Mouse (Mus musculus) liver, embryonic 15.5 days (tissue): ENCODE results near the gene Nmrk1. TPM values are rescaled to one million over a fixed set of nuclear protein-coding genes. Genes with fewer than 3 reads are reported as not detected.

Source experiments
- ATAC-seq: fragments of 200-750 bp; cut with Nextera tagmentation; 2 replicates; pipeline ENCODE4 v1.8.0; 2017; ENCODE audit warnings: moderate number of reproducible peaks, mild to moderate bottlenecking, moderate library complexity; ENCODE audit not compliant: insufficient read depth
- H3K27ac ChIP-seq: fragments of 300-500 bp; sonication (generic); replicated peaks from 2 replicates; pipeline ENCODE4 v1.5.1; 2015; ENCODE audit warnings: mild to moderate bottlenecking, inconsistent platforms
- H3K27me3 ChIP-seq: fragments of 300-500 bp; sonication (generic); 2 replicates; pipeline ENCODE4 v1.6.1; 2015; ENCODE audit warnings: mild to moderate bottlenecking, inconsistent platforms
- H3K36me3 ChIP-seq: fragments of 300-500 bp; sonication (generic); replicated peaks from 2 replicates; pipeline ENCODE4 v1.6.1; 2015; ENCODE audit warnings: moderate library complexity, mild to moderate bottlenecking, inconsistent platforms
- H3K4me1 ChIP-seq: fragments of 300-500 bp; sonication (generic); replicated peaks from 2 replicates; pipeline ENCODE4 v1.6.1; 2015; ENCODE audit warnings: inconsistent platforms
- H3K4me2 ChIP-seq: fragments of 300-500 bp; sonication (generic); 2 replicates; pipeline ENCODE4 v1.6.1; 2015; ENCODE audit warnings: moderate library complexity, mild to moderate bottlenecking, inconsistent platforms
- H3K4me3 ChIP-seq: fragments of 300-500 bp; sonication (generic); replicated peaks from 2 replicates; pipeline ENCODE4 v1.5.1; 2015; ENCODE audit warnings: mild to moderate bottlenecking, inconsistent platforms
- H3K9ac ChIP-seq: fragments of 300-500 bp; sonication (generic); 2 replicates; pipeline ENCODE4 v1.6.1; 2015; ENCODE audit warnings: moderate library complexity, mild to moderate bottlenecking, inconsistent platforms
- H3K9me3 ChIP-seq: fragments of 300-500 bp; sonication (generic); replicated peaks from 2 replicates; pipeline ENCODE4 v1.6.1; 2016; ENCODE audit warnings: inconsistent platforms
- WGBS: fragments of 180-500 bp; shearing (Covaris S2); methylation state at CpG from one replicate; pipeline ENCODE4 v1.1.7; 2015; ENCODE audit warnings: mixed read lengths; ENCODE audit not compliant: insufficient replicate concordance; 5-methylcytosine and 5-hydroxymethylcytosine counted together
- polyA plus RNA-seq: library from polyadenylated mRNA; unstranded; fragments of >200 nt; fragmentation: Nextera tagmentation; extraction: Ambion mirVana; gene quantifications from 2 replicates; pipeline ENCODE4 v1.2.1, GENCODE M21; 2015

Nmrk1 gene
- polyA plus RNA-seq, 1 experiment from 2014 or later, result 5.5 TPM

DNA sequence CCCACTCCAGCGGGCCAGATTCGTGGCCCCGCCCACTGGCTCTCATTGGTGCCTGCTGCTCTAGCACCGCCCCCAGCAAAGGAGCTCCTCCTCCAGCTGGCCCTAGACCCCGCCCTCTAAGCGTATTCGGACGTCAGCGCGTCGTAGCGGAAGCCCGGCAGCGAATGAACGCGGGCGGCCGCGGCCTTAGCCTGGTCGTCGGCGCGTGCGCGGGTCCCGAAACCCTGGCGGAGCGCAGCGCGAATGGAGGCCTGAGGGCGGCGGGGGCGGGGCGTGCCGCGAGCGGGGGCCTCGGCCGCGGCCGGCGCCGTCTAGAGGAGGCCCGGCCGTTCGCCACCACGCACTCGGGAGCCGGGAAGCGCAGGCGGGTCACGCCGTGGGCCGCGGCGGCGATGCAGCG lies 38.9 kb downstream of the Nmrk1 start, which contains the start of gene Carnmt1:
TSS of gene Carnmt1 (plus strand) at position 157 of the 400 bp plus-strand sequence.
- Histone ChIP-seq H3K36me3 (no peaks in the 10 kb centered on the region), H3K4me1 (peaks cover 34% of the 10 kb centered on the region), H3K27me3 (no peaks in the 10 kb centered on the region), H3K9me3 (no peaks in the 10 kb centered on the region), H3K27ac (peak within 1 kb of the TSS; percentile 90), H3K4me2 (peak within 1 kb of the TSS; percentile 81), H3K4me3 (peak within 1 kb of the TSS; percentile 83), H3K9ac (peak within 1 kb of the TSS; percentile 86)
- peak; percentile 94 for ATAC-seq
- WGBS, result under 1% methylated on average over 51 of the region's 58 CpGs

DNA sequence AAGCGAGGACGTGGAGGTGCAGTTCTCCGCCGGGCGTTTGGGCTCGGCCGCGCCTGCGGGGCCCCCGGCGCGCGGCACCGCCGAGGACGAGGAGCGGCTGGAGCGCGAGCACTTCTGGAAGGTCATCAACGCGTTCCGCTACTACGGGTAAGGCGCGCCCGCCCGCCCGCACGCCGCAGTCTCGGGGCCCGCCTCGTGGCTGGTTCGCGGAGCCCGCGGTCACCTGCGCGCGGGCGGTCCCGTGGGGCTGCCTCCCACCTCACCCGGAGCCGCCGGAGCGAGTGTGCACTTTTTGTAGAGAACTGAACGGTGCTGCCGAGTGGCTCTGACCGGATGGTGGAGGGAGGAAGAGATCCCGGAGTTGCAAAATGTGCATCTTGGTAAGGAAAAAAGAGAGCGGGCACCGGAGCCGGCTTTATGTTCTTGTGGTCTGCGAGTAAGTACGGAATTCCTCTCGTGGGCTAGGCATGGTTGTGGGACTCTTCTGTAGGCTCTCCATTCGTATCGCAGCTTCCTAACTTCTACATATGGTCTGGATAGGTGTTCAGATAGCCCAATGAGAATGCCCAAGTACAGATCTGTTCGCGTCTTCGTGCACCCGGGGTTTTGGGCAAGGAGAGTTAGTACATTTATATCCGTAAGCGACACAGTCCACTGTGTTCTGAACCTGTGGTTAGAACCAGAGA lies 39.4 kb downstream of the Nmrk1 start:
- WGBS, result under 1% methylated on average over 64 of the region's 64 CpGs
- Histone ChIP-seq H3K4me3 (peak overlapping the region; percentile 83), H3K27ac (peak overlapping the region; percentile 90), H3K27me3 (no peaks in the 10 kb centered on the region), H3K36me3 (no peaks in the 10 kb centered on the region), H3K4me1 (peaks cover 34% of the 10 kb centered on the region), H3K9ac (peak overlapping the region; percentile 86), H3K4me2 (peak overlapping the region; percentile 81), H3K9me3 (no peaks in the 10 kb centered on the region)
- peak; percentile 78 for ATAC-seq

DNA sequence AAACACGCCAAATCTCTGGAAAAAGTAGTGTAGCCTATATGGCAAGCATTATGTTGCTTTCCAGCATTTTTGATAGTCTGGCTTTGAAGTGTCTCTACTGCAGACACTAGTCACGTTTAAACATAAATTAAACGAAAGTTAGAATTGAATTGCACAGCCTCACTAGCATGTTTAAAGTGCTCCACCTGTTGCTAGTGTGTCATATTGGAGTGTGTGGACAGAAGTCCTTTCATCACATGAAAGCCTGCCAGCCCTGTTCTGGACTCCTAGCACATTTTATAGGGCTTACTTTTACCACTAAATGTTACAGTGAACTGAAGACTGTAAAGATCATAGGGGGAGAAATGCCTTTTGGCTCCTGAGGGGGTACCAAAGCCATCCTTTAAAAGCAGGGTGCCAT lies 40.7 kb downstream of the Nmrk1 start:
- 55% methylated on average over 3 of the region's 3 CpGs for WGBS
- 0 out of 2 replicates have a peak overlapping the region, but pooled peaks have one; percentile 90 for H3K27ac ChIP-seq
- H3K9ac ChIP-seq, result peak overlapping the region; percentile 86
- peak overlapping the region; percentile 83 for H3K4me3 ChIP-seq
- H3K9me3 ChIP-seq, result no peaks in the 10 kb centered on the region
- ATAC-seq, result no peak
- H3K36me3 ChIP-seq, result no peaks in the 10 kb centered on the region
- no peaks in the 10 kb centered on the region for H3K27me3 ChIP-seq
- H3K4me2 ChIP-seq, result peak overlapping the region; percentile 81
- peaks cover 34% of the 10 kb centered on the region for H3K4me1 ChIP-seq

DNA sequence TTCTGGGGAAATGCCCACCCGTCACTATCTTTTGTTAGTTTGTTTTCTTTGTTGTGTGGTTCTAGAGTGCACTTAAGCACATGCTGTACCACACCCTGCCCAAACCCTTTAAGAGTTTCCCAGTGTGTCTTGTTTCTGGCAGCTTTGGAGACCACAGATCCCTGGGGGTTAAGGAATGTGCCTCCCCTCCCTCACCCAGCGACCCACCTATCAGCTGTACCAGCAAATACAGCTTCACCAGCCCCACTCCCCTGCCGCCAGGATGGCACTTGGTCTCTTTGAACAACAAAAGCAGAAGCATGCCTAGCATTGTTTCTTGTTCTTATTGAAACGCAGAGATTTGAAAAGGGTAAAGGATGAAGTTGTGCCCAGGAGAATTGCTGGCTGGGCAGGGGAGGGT lies 41.4 kb downstream of the Nmrk1 start:
- H3K36me3 ChIP-seq, result no peaks in the 10 kb centered on the region
- peaks cover 34% of the 10 kb centered on the region for H3K4me1 ChIP-seq
- H3K9ac ChIP-seq, result peak overlapping the region; percentile 86; the same call in 1 of the 2 replicates
- 58% methylated on average over 4 of the region's 4 CpGs for WGBS
- peak overlapping the region; percentile 83 for H3K4me3 ChIP-seq
- no peak overlapping the region for H3K27ac ChIP-seq
- H3K4me2 ChIP-seq, result peak overlapping the region; percentile 81
- ATAC-seq, result no peak
- no peaks in the 10 kb centered on the region for H3K27me3 ChIP-seq
- H3K9me3 ChIP-seq, result no peaks in the 10 kb centered on the region

DNA sequence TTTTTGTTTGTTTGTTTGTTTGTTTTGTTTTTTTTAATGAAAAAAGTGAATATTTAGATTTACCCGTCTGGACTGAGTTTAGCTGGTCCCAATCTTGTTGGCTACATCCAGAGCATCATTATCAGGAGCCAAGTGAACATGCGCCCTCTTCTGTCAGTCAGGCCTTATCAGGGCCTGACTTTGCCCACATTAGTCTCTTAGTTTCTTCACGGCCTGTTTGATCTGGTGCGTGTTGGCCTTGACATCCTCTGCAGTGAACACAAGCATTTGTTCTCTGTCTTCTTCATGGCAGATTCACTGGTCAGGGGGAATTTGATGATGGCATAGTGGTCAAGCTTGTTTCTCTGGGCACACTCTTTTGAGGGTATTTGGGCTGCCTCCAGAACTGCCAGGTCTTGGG lies 50.4 kb downstream of the Nmrk1 start:
- WGBS, result 16% methylated on average over 4 of the region's 4 CpGs

DNA sequence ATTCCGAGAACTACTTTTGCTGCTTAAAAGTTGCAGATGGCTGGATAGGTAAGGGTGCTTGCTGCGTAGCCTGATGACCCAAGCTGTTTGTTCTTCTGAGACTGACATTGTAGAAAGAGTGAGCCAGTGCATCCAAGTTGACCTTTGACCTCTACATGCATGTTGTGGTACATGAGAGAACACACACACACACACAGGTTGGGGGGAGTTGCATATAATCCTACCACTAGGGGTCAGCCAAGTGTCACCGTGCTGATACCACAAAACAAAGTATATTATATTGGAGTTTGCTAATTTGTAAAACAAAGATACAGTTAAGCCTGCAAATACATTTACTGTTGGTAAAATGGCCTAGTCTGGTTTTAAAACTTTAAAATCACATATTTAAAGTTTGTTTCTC lies 55.8 kb downstream of the Nmrk1 start:
- 60% methylated on average over 3 of the region's 3 CpGs for WGBS
- H3K4me2 ChIP-seq, result no peak overlapping the region
- ATAC-seq, result no peak
- H3K4me1 ChIP-seq, result peaks cover 20% of the 10 kb centered on the region
- H3K36me3 ChIP-seq, result no peaks in the 10 kb centered on the region; the same call in 1 of the 2 replicates
- H3K9ac ChIP-seq, result no peak overlapping the region
- no peaks in the 10 kb centered on the region for H3K9me3 ChIP-seq
- H3K27me3 ChIP-seq, result no peaks in the 10 kb centered on the region
- H3K4me3 ChIP-seq, result no peak overlapping the region
- H3K27ac ChIP-seq, result no peak overlapping the region

More for the DNA sequence above, 50.4 kb downstream of the Nmrk1 start:
- peak overlapping the region; percentile 72 for H3K27ac ChIP-seq
- peaks cover 14% of the 10 kb centered on the region for H3K4me1 ChIP-seq
- H3K36me3 ChIP-seq, result peaks cover 28% of the 10 kb centered on the region
- no peaks in the 10 kb centered on the region for H3K9me3 ChIP-seq
- no peaks in the 10 kb centered on the region for H3K27me3 ChIP-seq
- no peak overlapping the region for H3K4me2 ChIP-seq
- H3K4me3 ChIP-seq, result no peak overlapping the region
- H3K9ac ChIP-seq, result no peak overlapping the region
- ATAC-seq, result peak; percentile 82

DNA sequence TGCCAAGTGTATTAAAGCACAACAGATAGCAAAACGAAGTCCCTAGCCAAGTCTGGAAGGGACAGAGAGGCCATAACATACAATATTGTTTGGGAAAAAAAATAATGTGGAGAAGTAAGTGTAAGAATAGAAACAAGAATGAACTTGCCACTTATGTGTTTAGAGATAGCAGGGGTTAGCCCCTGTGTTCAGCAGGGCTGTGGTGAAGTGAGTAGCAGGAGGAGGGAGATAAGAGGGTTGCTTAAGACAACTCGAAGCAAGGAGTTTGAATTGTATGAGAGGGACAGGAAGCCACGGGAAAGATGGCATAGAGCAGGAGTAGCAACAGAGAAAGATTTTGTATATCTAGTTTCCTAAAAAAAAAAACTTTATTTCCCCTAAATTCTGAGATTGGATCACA lies 60.4 kb downstream of the Nmrk1 start:
- Histone ChIP-seq H3K9me3 (no peaks in the 10 kb centered on the region), H3K27me3 (no peaks in the 10 kb centered on the region), H3K9ac (peak overlapping the region; percentile 12; the same call in 1 of the 2 replicates), H3K36me3 (peaks cover 6% of the 10 kb centered on the region), H3K4me2 (peak overlapping the region; percentile 51), H3K4me1 (peaks cover 55% of the 10 kb centered on the region), H3K27ac (peak overlapping the region; percentile 89), H3K4me3 (no peak overlapping the region)
- 11% methylated on average over 3 of the region's 3 CpGs for WGBS
- ATAC-seq, result peak; percentile 91

DNA sequence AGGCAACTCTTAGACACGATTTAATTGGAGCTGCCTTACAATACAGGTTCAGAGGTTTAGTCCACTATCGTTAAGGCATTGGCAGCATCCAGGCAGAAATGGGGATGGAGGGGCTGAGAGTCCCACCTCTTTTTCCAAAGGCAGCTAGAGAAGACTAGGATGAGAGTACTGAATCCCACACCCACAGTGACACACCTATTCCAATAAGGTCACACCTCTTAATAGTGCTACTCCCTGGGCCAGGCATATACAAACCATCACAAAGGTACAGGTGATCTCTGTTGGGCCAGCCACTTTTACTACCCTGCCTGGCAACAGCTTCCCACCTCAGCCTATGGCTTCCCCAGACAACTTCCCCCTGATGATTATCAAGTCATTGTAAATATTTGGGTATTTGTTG lies 61.0 kb downstream of the Nmrk1 start:
- Histone ChIP-seq H3K27me3 (no peaks in the 10 kb centered on the region), H3K9me3 (no peaks in the 10 kb centered on the region), H3K4me2 (peak overlapping the region; percentile 51), H3K4me1 (peaks cover 55% of the 10 kb centered on the region), H3K36me3 (peaks cover 6% of the 10 kb centered on the region), H3K27ac (peak overlapping the region; percentile 89), H3K4me3 (no peak overlapping the region), H3K9ac (peak overlapping the region; percentile 12; the same call in 1 of the 2 replicates)
- WGBS, result 74% methylated on average over 2 of the region's 2 CpGs
- peak; percentile 62 for ATAC-seq

DNA sequence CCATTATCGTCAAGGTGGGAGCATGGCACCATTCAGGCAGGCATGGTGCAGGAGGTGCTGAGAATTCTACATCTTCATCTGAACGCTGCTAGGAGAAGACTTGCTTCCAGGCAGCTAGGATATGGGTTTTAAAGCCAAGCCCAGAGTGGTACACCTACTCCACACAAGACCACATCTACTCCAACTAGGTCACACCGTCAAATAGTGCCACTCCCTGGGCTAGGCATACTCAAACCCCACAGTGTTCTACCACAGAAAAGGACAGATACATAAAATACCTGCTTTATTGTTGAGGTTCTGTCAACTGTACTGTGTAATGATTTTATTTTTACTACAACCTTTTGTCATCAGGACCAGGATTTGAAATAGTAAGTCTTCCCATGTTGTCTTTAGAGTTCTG lies 63.4 kb downstream of the Nmrk1 start:
- H3K36me3 ChIP-seq, result peaks cover 13% of the 10 kb centered on the region; the same call in 1 of the 2 replicates
- H3K27ac ChIP-seq, result peak overlapping the region; percentile 84
- H3K4me3 ChIP-seq, result no peak overlapping the region
- 77% methylated on average over 3 of the region's 3 CpGs for WGBS
- peaks cover 55% of the 10 kb centered on the region for H3K4me1 ChIP-seq
- 0 out of 2 replicates have a peak overlapping the region, but pooled peaks have one; percentile 5 for H3K4me2 ChIP-seq
- H3K9ac ChIP-seq, result peak overlapping the region; percentile 2; the same call in 1 of the 2 replicates
- H3K9me3 ChIP-seq, result no peaks in the 10 kb centered on the region
- no peaks in the 10 kb centered on the region for H3K27me3 ChIP-seq
- peak; percentile 71 for ATAC-seq

DNA sequence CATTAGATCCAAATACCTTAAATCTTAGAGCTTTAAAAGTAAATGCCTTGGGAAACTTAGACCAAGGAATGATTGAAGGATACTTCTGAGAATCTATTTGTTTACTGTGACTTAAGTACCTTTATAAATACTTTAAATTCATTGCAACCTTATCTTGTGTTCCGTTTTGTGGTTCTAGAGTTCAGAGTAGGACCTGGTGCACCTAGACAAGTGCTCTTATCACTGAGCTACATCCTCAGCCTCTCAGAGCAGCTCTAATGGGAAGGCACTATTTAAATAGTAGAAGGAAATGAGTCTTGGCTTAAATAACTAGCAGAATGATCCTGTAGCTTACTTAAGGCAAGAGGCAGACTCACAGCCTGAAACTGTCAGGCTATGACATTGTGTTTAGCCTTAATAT lies 63.8 kb downstream of the Nmrk1 start:
- Histone ChIP-seq H3K27ac (peak overlapping the region; percentile 84), H3K36me3 (peaks cover 17% of the 10 kb centered on the region; the same call in 1 of the 2 replicates), H3K9me3 (no peaks in the 10 kb centered on the region), H3K4me1 (peaks cover 54% of the 10 kb centered on the region), H3K4me2 (peak overlapping the region; percentile 35), H3K4me3 (no peak overlapping the region), H3K27me3 (no peaks in the 10 kb centered on the region), H3K9ac (no peak overlapping the region)
- ATAC-seq, result peak; percentile 84
- WGBS, result 17% methylated on average over 1 of the region's 1 CpGs
